In genomic region chr10:80320340-80320760, GRCm38 (mm10) we compare ENCODE assay signal across 8 mouse cellular contexts. TPM values are rescaled to one million over a fixed set of nuclear protein-coding genes. Genes with fewer than 3 reads are reported as not detected.
DNase-seq lines count a peak whose midpoint lies in the region; ATAC-seq lines count a peak whose summit lies in the region.

Gene 2310011J03Rik, minus strand, starts transcription at chr10:80320537.

- H3K9ac ChIP-seq in hindbrain, embryonic 12.5 days, result peak within 1 kb of the TSS; percentile 76

- DNase-seq in MN1 (ENCODE audit: low spot score), result peak; percentile 87
- peak; percentile 91 for DNase-seq in cerebellum, adult 9-11 months
- peak; percentile 87 for DNase-seq in frontal cortex, postnatal 10 days (ENCODE audit: low spot score in 2 of 2)
- peak; percentile 82 to 92 for DNase-seq in layer of hippocampus, postnatal 14 days (ENCODE audit: low spot score in 2 of 2)
- peak; percentile 95 for DNase-seq in lung, postnatal 14 days
- DNase-seq in retina, adult 2 months (ENCODE audit: low read depth, low spot score), result peak; percentile 79
- DNase-seq in thymus, postnatal 36 days, result peak; percentile 88 to 90

- H3K36me3 ChIP-seq in hindbrain, embryonic 12.5 days, result peaks cover 35% of the 10 kb centered on the region

- H3K9me3 ChIP-seq in hindbrain, embryonic 12.5 days (replicated peaks), result no peaks in the 10 kb centered on the region

- peak within 1 kb of the TSS; percentile 68 for H3K27ac ChIP-seq in hindbrain, embryonic 12.5 days

- H3K4me2 ChIP-seq in hindbrain, embryonic 12.5 days (replicated peaks), result peak within 1 kb of the TSS; percentile 88

- WGBS in hindbrain, embryonic 12.5 days, result under 1% methylated on average over 34 of the region's 34 CpGs

- ATAC-seq in hindbrain, embryonic 12.5 days (ENCODE audit: low FRiP score), result peak; percentile 65

- peaks cover 44% of the 10 kb centered on the region for H3K27me3 ChIP-seq in hindbrain, embryonic 12.5 days

- peak within 1 kb of the TSS; percentile 81 for H3K4me3 ChIP-seq in hindbrain, embryonic 12.5 days

- peaks cover 48% of the 10 kb centered on the region for H3K4me1 ChIP-seq in hindbrain, embryonic 12.5 days

RNA-seq across cellular contexts. Expression of gene 2310011J03Rik, which starts in this region (rescaled TPM):
- polyA plus RNA-seq in hindbrain, embryonic 12.5 days (2016; fragmentation: Nextera tagmentation; extraction: Ambion mirVana), result 38.4 and 39.7 TPM in 2 replicates
- 10 to 100 TPM; 20.4 to 23.1 TPM for total RNA-seq in layer of hippocampus, postnatal 14 days (2021)

Comparison
In these comparisons a context has a peak if more than half of its experiments do, and no peak if none do; other contexts are left out.
1. Peak in every context shown above with its lines: DNase-seq, ATAC-seq, H3K4me3 ChIP-seq and H3K27ac ChIP-seq.